Mouse (Mus musculus) R1 (cell line): ENCODE results near the gene Ahnak2.
"Not testable (repeated sequence)": the region's sequence is repeated elsewhere in the genome, so short reads cannot be mapped to it uniquely, and the experiment has no call there.

ENCODE experiments used
- DNase-seq: peaks from one replicate; pipeline ENCODE4 v3.0.0-alpha.2; 2018; ENCODE audit warnings: low read depth, low spot score

Ahnak2 gene

DNA sequence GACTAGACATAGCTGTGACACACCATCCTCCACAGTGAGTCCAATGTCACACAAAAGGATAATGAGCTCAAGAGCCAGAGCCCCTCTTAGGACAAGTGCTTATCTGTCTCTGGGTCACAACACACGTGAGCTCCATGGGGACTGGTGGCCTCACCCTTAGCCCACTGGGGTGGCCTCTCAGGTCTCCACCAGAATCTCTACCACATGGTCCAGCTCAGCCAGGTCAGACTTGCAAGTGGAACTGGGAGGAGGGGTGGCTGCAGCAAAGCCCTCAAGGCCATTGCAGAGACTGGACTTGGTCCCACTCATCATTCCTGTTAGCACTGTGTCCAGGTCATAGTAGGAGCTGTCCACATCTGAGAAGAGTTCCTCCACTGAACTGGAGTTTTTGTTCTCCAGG is 18.8 kb upstream of the Ahnak2 start:
- DNase-seq = no peak

GRCm38 (mm10) chr12:112820401-112820999 is 18.0 kb upstream of the Ahnak2 start:
- DNase-seq = peak; percentile 76

- no peak for DNase-seq
Observed at GRCm38 (mm10) chr12:112819057-112819662, 16.7 kb upstream of the Ahnak2 start.

GRCm38 (mm10) chr12:112816866-112817265 is 14.4 kb upstream of the Ahnak2 start:
- not testable (repeated sequence) for DNase-seq

DNA sequence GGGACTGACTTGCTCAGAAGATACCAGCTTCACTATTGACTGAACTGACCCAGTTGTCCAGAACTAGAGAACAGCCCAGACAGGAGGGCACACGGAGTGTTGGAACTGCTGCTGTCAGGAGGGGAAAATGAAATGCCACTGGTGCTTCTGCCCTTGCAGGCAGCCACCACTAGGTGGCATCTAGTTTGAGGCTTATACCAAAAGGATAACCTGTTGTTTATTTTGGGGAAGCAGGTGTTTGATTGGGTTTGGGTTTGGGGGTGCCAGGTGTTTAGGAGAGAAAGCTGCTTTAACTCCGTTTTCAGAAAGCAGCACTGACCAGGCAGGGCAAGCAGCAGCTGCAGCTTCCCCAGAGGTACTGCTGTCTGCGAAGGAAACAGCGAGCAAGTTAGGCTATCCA is 13.8 kb upstream of the Ahnak2 start:
- peak; percentile 56 for DNase-seq

GRCm38 (mm10) chr12:112814682-112815470 is 12.4 kb upstream of the Ahnak2 start:
- DNase-seq = no peak

- DNase-seq = no peak
Observed at GRCm38 (mm10) chr12:112813370-112813769, 10.9 kb upstream of the Ahnak2 start.

GRCm38 (mm10) chr12:112810092-112810885 is 7.8 kb upstream of the Ahnak2 start:
- DNase-seq = no peak

DNA sequence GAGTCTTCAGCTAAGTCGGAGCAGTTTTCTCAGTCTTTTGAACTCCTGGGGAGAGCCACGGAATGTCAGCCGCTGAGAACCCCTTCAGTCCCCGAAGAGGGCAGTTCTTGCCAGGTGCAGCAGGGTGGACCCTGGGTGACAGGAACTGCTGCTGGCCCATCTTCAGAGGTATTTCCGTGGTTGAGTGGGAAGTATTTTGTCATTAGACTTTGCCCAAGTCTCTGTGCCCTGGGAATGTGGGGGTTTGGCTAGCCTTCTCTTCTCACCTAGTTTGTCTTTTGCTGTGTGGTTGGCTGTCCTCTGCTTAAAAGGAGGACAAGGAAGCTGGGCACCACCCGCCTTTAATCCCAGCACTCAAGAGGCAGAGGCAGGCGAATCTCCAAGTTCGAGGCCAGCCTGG is 7.2 kb upstream of the Ahnak2 start:
- DNase-seq = no peak

GRCm38 (mm10) chr12:112808587-112809364 is 6.3 kb upstream of the Ahnak2 start, which contains the start of gene Clba1:
TSS of gene Clba1 (plus strand) at chr12:112808937.
- peak; percentile 93 for DNase-seq

DNA sequence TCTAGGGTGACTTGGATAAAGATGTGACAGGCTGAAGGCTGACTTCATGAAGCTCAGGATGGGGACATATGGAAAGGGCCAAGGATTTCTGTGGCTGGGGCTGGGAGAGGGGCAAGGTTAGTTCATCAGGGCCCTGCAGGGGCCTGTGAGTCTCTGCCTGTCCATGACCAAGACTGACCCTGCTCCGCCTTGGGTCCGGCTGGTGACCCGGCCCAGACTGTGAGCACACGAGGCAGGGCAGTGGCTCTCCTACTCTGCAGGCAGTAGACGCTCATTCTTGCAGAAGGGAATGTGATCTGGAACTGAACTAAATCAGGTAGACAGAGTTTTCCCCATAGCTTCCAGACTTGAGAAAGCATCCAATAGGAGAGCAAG is 5.7 kb upstream of the Ahnak2 start:
- DNase-seq = no peak

DNA sequence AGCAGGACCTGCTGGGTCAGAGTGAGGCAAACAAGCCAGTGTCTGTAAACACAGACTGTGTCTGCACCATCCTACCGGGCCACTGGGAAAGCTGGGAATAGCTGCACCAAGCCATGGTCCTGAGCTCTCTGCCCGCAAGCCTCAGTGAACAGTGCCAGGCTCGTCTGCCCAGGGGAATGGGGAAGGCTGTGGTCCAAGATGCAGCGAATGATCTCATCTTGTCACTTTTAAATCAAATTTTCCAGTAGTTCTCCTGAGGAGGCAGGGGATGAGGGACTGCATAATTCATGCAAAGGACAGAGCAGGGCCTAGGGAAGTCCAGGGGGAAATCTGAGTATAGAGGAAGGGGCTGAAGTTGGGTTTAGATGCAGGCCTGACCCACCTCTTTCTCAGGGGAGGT is 5.3 kb upstream of the Ahnak2 start:
- DNase-seq = no peak

DNA sequence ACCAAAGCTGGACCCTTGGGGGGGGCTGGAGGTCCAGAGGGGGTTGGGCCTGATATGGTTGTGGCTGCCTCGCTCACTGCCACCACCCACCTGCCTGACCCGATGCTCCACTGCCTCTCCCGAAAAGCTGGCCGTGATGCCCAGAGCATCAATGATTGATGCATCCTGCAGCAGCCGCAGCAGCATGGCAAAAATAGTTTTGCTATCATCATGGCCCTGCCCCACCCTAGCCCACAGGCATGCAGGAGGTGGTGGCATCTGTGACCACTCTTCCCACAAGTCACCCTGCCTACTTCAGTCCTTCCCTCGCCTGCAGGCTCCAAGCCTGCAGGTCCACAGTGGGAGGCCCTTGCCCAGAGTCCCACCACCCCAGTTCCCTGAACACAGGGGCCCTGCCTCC is 3.6 kb upstream of the Ahnak2 start:
- DNase-seq = no peak

DNA sequence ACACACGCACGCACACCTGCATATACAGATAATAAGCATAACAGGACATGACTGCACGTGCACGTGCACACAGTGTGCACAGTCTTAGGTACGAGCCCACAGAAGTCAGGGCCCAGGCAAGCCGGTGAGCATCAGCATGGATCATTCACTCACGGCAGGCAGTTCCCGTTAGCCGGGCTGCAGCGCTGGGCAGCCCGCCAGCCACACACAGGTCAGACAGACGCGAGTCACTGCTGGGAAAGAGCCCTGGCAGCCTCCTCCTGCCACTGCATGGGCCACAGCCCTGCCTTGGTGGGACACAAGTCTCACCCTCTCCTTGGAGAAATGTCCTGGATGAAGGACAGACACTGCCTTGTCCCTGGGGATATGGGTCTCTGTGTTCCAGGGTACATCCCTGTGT is 1.6 kb upstream of the Ahnak2 start:
- no peak for DNase-seq

DNA sequence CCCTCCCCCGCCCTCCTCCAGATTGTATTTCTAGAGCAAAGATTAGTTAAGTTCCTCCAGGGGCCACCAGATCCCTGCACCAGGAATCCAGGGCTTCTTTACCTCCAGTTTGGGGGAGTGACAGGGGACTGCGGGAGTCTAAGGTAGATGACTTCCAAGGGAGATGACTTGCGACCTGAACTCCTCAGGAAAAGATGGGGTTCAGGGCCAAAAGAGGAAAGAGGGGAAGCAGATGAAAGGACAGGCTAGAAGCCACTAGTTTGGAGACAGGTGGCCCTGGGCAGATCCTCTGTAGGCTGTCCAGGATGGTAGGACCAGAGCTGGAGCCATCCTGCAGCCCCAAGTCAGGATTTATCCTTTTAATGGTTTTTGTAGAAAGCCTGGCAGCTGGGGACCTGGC is 460 bp upstream of the Ahnak2 start:
- DNase-seq = no peak

- peak; percentile 82 for DNase-seq
Observed at GRCm38 (mm10) chr12:112800476-112800875, 2.0 kb downstream of the Ahnak2 start.

- DNase-seq = no peak
Observed at GRCm38 (mm10) chr12:112799237-112799970, 3.1 kb downstream of the Ahnak2 start.

DNA sequence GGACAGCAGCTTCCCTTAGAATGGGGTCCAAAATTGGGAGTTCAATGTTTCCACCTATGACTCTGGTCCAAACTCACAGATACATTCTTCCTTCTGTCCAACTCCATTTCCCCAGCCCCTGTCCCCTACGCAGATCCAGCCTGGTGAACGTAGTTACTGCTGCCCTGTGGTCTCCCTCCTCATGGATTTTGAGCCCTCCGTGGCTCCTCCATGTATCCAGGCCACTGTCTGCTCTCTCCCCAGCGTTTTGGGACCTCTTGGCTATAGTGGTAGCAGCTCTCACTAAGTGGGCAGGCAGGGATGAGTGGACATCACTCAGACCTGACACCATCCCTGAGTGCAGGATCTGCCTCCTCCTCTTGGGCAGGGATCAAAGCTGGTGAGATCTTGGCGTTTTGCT is 3.7 kb downstream of the Ahnak2 start:
- DNase-seq = no peak

- peak; percentile 34 for DNase-seq
Observed at GRCm38 (mm10) chr12:112798332-112798681, 4.2 kb downstream of the Ahnak2 start.

GRCm38 (mm10) chr12:112797672-112798331 is 4.7 kb downstream of the Ahnak2 start:
- no peak for DNase-seq
